Comparison of ENCODE assay signal across 30 mouse cellular contexts in genomic region chr16:25684572-25684971, GRCm38 (mm10). TPM values are rescaled to one million over a fixed set of nuclear protein-coding genes. Genes with fewer than 3 reads are reported as not detected.
"Had no signal": no experiment of that assay in that cellular context is flagged by ENCODE, and none has a peak within 500 bp of the region (broad histone marks: within the 10 kb centered on the region; RNA-seq: fewer than 3 reads in every experiment).

No protein-coding gene starts in this region.

- H3K4me1 ChIP-seq: hindbrain, embryonic 12.5 days; hindbrain, embryonic 13.5 days; hindbrain, embryonic 15.5 days; intestine, embryonic 15.5 days had no signal

- H3K27ac ChIP-seq: heart, embryonic 13.5 days; heart, embryonic 15.5 days; hindbrain, embryonic 10.5 days; hindbrain, embryonic 12.5 days; hindbrain, embryonic 13.5 days; hindbrain, embryonic 14.5 days; hindbrain, embryonic 15.5 days; hindbrain, postnatal 0 days; intestine, embryonic 15.5 days; kidney, embryonic 15.5 days; kidney, postnatal 0 days; left cerebral cortex, adult 2 months had no signal

- H3K4me3 ChIP-seq: hindbrain, embryonic 10.5 days; hindbrain, embryonic 12.5 days; hindbrain, embryonic 13.5 days; hindbrain, embryonic 15.5 days; intestine, embryonic 15.5 days; kidney, embryonic 15.5 days; layer of hippocampus, adult 2 months; left cerebral cortex, adult 2 months had no signal

- H3K9me3 ChIP-seq: heart, embryonic 12.5 days; heart, embryonic 13.5 days; heart, embryonic 15.5 days; hindbrain, embryonic 10.5 days; hindbrain, embryonic 12.5 days; hindbrain, embryonic 13.5 days; hindbrain, embryonic 15.5 days; intestine, embryonic 15.5 days; kidney, embryonic 15.5 days had no signal

- H3K4me2 ChIP-seq: hindbrain, embryonic 12.5 days; hindbrain, embryonic 13.5 days; hindbrain, embryonic 14.5 days; hindbrain, embryonic 15.5 days; intestine, embryonic 15.5 days; kidney, embryonic 15.5 days had no signal

- H3K36me3 ChIP-seq: heart, embryonic 12.5 days; heart, embryonic 13.5 days; heart, embryonic 15.5 days; hindbrain, embryonic 10.5 days; hindbrain, embryonic 12.5 days; hindbrain, embryonic 13.5 days; hindbrain, embryonic 15.5 days; intestine, embryonic 15.5 days; kidney, embryonic 15.5 days had no signal

- H3K9ac ChIP-seq: heart, embryonic 12.5 days; heart, embryonic 13.5 days; heart, embryonic 15.5 days; hindbrain, embryonic 12.5 days; hindbrain, embryonic 13.5 days; hindbrain, embryonic 14.5 days; hindbrain, embryonic 15.5 days; intestine, embryonic 15.5 days; kidney, embryonic 15.5 days had no signal

- DNase-seq: heart, postnatal 10 days; heart, postnatal 14 days; heart, postnatal 36 days; kidney, adult 11 months; kidney, adult 18-20 months; kidney, adult 2 months; kidney, adult 8-10 months; kidney, adult 9 months; kidney, postnatal 10 days; kidney, postnatal 14 days; kidney, postnatal 25 days; kidney, postnatal 36 days; kidney, postnatal 4 days; layer of hippocampus, adult 9-11 months; layer of hippocampus, postnatal 36 days had no signal

- H3K27me3 ChIP-seq: heart, embryonic 12.5 days; heart, embryonic 13.5 days; heart, embryonic 15.5 days; hindbrain, embryonic 12.5 days; hindbrain, embryonic 13.5 days; hindbrain, embryonic 15.5 days; intestine, embryonic 15.5 days; kidney, embryonic 15.5 days had no signal

RNA-seq across cellular contexts. Expression of gene Trp63, which starts 1.0 kb away (rescaled TPM):
- total RNA-seq: hematopoietic stem cell, adult 5-6 weeks had no signal
- polyA plus RNA-seq: hindbrain, embryonic 14.5 days had no signal
